Mouse (Mus musculus): ENCODE data around the gene Lrrc23.
"Not testable (repeated sequence)": the region's sequence is repeated elsewhere in the genome, so short reads cannot be mapped to it uniquely, and the experiment has no call there.

Lrrc23 gene

DNA sequence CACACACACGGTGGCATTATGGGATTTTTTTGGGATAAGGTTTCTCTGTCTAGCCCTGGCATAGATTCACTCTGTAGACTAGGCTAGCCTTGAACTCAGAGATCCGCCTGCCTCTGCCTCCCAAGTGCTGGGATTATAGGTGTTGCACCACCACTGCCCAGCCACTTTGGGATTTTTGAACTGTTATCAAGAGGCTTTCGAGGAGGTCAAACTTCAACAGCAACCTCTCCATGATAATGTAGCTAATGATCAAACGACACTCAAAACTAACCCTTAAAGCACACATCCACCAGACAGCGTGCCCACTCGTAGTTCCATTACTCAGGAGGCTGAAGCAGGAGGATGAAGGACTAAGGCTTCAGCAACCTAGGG is 28.4 kb upstream of the Lrrc23 start:
- no peak for DNase-seq (ENCODE audit: extremely low spot score)

DNA sequence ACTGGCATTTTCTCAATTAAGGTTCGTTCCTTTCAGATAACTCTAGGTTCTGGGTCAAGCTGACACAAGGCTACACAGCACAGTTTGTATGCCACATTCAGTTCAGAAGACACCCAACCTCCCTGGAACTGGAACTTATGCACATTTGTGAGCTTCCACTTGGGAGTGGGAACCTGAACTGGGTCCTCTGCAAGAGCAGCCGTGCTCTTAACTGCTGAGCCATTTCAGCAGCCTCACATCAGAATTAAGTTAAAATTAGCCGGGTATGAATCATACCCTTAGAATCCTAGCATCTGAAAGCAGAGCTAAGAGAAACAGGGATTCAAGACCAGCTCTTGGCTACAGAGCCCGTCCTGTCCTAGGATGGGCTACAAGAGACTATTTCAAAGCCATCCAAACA is 27.8 kb upstream of the Lrrc23 start:
- DNase-seq (ENCODE audit: extremely low spot score), result no peak

DNA sequence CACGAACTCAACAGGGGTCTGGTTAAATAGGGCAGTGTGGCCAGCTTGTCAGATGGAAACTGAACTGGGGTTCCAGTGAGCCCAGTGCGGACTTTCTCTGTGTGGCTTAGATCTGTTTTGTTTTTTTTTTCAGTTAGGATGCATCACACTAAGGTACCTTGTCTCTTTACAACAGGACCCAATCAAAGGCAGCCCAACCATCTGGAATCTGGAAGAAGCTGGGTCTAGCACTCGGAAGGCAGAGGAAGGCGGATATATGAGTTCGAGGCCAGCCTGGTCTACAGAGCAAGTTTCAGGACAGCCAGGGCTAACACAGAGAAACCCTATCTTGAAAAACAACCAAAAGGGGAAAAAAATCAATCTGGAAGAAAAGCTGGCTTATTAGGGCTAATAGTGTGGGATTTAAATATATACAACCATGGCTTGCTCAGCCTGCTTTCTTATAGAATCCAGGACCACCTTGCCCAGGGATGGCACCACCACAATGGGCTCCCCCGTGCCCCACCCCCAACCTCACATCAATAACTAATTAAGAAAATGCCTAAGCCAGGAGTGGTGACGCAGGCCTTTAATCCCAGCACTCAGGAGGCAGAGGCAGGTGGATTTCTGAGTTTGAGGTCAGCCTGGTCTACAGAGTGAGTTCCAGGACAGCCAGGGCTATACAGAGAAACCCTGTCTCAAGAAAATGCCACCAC is 27.1 kb upstream of the Lrrc23 start:
- no peak for DNase-seq (ENCODE audit: extremely low spot score)

DNA sequence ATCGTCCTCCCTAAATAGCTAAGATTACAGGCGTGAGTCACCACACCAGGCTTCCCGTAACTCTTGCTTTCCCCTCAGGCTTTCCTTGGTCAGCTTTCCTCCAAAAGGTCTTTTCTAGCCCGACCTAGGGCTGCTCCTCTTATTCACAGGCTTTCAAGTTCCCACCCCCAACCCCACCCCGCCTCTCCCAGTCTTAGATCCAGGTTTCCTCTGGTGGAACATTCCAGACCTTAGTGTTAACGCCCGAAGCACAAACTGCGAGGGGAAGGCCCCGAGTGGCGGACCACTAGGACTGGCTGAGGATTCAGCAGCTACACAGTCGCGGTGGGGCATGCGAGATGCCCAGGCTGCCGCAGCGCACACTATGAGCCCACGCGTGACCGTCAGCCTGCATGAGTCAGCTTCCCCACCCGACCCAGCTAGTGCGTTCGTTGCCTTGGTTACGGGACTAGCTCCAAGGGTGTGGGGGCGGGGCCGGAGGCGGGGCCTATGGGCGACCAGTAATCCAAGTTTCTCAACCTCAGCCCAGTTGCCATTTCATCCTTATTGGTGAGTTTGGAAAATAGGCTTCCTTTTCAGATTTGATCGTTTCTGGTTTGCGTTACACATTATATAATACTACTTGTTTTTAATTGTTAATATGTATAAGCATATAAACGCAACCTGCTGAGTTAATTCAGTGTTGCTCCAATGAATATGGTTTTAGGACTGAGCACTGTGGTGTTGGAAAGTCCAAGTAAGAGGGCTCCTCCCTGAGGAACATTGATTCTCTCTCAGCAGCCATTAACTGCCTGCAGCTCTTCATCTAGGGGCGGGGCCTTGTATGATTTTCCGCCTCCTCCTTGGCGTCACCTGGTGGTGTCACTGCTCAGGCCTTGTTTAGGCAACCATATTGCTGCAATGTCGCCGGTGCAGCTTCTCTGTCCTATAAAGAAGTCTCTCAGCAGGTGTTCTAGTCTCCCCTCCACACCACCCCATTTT is 26.1 kb upstream of the Lrrc23 start:
- DNase-seq (ENCODE audit: extremely low spot score), result peak; percentile 91

DNA sequence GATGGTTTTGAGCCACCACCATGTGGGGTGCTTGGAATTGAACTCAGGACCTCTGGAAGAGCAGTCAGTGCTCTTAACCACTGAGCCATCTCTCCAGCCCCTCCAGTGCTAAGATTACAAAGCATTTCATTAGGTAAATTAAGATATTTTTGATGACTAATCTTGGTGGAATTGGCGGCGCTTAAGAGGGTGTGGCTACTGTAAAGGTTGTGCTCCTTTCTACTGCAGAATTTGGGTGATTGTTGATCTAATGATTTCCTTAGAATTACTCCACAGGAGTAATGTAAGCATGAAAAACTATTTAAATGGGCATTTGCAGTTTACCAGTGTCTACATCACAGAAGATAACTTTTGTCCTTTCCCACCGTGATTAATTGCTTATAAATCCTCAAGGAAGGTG is 24.8 kb upstream of the Lrrc23 start:
- DNase-seq (ENCODE audit: extremely low spot score), result no peak

DNA sequence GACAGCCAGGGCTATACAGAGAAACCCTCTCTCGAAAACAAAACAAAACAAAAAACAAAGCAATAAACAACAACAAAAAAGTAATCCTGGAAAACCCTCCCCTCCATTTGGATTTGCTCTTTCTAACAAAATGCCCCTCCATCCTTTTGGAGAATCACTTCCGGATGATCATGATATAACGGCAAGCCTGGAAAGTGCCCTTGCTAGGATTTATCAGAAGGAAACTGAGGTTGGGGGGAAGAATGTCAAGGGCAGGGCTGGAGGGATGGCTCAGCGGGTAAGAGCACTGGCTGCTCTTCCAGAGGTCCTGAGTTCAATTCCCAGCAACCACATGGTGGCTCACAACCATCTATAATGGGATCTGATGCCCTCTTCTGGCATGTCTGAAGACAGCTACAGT is 24.2 kb upstream of the Lrrc23 start:
- DNase-seq (ENCODE audit: extremely low spot score), result not testable (repeated sequence)

DNA sequence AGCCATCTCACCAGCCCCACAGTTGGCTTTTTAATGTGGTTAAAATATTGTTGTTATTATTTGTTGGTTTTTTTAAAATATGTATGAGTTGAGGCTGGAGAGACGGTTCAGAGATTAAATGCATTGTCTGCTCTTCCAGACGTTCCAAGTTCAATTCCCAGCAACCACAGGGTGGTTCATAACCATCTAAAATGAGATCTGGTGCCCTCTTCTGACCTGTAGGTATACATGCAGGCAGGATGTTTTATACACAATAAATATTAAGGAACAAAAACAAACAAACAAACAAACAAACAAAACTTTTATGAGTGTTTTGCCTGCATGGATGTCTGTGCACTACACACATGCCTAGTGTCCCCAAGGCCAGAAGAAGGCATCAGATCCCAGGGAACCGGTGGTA is 23.5 kb upstream of the Lrrc23 start:
- DNase-seq (ENCODE audit: extremely low spot score), result no peak

DNA sequence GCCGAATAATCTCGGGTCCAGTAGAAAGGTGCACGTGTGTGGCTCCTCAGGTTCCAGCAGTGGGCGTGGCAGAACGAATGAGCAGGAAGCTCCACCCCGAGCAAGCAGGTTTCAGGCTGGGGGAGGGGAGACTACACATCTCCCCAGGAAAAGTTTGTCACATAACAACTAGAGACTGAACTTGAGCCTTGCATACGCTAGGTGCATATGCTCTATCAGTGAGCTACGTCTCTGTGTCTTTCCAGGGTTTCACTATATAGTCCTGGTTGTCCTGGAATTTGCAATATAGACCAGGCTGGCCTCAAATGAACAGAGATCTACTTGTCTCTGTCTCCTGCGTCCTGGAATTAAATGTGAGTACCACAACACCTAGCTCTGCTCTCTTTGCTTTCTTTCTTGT is 22.9 kb upstream of the Lrrc23 start:
- DNase-seq (ENCODE audit: extremely low spot score), result peak; percentile 61

DNA sequence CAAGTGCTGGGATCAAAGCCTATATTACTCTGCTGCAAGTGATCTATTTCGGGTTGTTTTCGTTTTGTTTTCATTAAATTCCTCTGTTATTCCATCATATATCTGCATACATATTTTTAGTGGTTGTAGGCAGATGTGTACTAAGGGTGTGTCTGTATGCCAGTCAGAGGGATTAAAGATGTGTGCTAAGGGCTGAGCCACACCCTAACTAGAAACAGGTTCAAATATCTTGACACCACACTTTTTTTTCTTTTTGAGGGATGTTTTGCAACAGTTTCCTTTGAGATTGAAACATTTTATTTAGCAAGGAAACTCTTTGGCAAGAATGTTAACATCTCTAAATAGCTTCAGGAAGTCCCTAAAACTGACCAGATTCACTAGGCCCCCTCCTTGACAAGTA is 16.7 kb upstream of the Lrrc23 start:
- DNase-seq (ENCODE audit: extremely low spot score), result no peak

DNA sequence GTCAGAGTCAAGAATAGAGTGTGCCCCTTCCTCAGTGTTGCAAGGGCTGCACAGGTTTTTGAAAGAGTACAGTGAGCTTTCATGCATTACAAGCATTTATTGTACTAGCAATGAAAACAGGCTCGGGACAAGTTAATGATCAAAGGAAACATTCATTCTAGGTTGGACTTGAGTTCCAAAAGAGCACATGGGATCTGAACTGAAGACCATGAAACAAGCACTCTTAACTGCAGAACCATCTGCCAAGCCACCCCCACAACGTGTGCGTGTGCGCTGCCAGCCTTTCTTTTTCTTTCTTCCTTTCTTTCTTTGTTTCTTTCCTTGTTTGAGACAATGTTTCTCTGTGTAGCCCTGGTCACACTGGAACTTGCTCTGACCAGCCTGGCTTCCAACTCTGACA is 16.3 kb upstream of the Lrrc23 start:
- no peak for DNase-seq (ENCODE audit: extremely low spot score)

DNA sequence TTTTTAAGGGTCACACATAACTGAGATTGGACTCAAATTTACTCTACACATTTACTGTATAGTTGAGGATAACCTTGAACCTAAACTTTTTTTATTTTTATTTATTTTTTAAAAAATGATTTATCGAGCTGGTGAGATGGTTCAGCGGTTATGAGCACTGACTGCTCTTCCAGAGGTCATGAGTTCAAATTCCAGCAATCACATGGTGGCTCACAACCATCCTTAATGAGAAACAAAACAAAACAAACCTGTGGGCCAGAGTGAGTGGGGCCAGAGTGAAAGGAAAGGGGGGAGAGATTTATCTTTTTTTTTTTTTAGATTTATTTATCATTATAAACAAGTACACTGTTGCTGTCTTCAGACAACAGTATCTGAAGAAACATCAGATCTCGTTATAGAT is 12.4 kb upstream of the Lrrc23 start:
- no peak for DNase-seq (ENCODE audit: extremely low spot score)

DNA sequence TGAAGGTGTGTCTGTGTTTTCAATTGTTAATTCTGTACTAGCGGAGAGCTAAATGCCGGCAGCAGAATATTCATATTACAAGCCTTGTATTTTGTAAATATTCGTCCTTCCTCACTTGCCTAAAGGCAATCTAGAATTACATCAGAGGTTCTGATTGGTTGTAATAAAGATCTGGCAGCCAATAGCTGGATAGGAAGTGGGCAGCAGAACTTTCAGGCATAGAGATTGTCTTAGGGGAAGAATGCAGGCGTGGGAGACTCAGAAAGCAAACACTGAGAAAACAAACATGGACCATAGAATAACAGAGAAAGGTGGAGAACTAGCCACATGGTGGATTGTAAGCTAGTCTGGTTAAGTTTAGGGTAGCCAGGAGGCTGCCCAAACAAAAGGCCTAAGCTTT is 10.6 kb upstream of the Lrrc23 start:
- no peak for DNase-seq (ENCODE audit: extremely low spot score)

DNA sequence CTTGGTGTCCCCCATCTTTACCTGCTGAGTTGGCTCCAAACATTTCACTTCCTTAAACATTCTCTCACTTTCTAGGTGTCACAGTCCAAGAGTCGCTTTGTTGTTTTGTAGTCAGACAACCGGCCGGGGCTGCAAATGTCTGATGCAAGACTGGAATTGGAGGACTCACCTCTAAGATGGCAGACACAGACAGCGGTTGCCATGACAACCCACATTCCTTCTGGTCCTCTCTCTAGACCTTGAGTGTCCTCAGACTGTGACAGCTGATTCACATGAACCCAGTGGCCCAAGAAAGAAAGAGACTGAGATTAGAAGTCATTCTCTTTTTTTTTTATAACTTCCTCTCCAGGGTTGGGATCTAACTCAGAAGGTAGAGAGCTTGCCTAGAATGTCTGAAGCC is 10.0 kb upstream of the Lrrc23 start:
- DNase-seq (ENCODE audit: extremely low spot score), result no peak

DNA sequence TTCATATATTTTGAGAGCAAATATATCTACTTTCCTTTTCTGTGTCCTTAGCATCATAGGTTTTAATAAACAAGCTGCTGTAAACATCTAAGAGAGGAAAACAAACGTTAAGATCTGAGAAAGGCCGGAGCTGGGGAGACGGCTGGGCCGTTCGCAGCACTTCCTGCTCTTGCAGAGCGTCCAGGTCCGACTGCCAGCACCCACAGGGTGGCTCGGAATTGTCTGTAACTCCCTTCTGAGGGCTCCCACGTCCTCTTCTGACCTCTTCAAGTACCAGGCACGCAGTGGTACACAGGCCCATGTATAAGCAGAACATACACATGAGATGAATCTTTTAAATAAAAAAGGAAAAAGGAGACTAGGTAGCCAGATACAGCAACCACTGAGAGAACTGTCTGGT is 8.2 kb upstream of the Lrrc23 start:
- DNase-seq (ENCODE audit: extremely low spot score), result no peak

DNA sequence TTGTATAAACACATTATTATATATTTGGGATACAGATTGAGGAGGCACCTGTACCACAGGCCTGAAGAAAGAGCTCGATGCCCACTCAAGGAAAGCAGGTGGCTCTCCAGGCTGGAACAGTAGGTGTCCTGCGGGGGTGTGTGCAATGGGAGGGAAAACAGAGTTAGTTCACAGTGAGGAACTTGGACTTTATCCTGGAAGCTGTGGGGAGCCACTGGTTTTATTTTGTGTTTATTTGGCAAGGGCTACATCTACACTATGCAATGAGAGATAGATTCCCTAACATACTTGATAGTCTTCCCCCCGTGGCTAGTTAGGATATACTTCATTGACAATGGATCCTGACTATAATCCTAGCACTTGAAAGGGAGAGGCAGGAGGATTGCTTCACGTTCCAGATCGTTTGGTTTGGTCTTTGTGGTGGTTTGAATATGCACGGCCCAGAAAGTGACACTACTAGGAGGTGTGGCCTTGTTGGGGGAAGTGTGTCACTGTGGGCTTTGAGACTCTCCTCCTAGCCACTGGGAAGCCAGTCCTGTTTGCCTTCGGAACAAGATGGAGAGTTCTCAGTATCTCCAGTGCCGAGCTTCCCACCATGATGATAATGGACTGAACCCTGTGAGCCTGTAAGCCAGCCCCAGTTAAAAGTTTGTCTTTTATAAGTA is 7.4 kb upstream of the Lrrc23 start:
- no peak for DNase-seq (ENCODE audit: extremely low spot score)

DNA sequence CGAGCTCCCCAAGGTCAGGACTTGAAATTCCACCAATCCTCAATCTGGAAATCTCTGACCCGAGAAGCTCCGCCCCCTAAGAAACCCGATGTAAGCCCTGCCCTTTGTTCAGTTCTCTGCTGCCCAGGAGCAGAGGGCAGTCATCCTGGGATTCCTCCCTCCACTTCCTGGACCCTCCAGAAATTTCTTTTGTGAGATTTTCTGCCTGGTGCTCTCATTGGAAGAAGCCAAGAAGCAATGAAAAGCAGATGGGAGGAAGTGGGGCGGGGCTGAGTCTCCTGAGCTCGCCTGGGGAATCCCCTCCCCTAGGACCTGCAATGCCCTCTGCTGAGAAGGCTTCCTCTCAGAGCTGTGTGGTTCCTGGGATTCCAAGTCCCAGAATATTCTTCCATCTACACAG is 2.9 kb upstream of the Lrrc23 start:
- DNase-seq (ENCODE audit: extremely low spot score), result peak; percentile 60

DNA sequence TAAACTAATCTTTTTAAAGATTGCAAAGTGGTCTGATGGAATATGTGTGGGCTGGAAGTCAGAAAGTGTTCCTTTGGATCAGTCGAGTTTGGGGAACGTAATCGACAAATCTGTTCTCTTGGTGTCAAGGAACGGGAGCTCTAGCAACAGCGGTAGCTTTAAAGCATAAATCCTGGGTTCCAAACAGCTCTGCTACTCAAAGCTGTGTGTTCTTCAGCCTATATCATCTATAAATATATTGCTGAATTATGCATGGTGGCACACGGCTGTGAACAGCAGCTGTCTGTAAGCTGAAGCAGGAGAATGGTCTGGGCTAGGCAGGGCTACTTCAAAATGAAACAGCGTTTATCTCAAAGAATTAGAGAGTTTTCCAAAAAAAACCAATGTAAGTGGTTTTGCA is 1.4 kb upstream of the Lrrc23 start:
- no peak for DNase-seq (ENCODE audit: extremely low spot score)

DNA sequence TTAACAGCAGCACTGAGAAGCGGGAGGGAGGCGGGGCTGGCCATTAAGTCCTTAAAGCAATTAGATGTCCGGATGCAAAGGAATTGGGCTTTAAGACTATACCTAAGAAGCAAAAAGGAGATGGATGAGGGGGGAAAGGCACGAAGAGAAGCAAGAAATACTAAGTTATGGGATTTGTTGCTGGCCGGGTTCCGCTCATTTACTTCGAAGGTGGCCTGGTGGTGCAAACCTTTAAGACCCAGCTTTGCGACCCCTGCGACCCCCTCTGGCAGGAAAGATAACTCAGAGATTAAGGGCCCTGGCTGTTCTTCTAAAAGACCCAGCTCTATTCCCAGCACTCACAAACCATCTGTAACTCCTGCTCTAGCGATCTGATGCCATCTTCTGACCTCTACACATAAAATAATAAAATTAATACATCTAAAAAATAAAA is 473 bp upstream of the Lrrc23 start:
- no peak for DNase-seq (ENCODE audit: extremely low spot score)

DNA sequence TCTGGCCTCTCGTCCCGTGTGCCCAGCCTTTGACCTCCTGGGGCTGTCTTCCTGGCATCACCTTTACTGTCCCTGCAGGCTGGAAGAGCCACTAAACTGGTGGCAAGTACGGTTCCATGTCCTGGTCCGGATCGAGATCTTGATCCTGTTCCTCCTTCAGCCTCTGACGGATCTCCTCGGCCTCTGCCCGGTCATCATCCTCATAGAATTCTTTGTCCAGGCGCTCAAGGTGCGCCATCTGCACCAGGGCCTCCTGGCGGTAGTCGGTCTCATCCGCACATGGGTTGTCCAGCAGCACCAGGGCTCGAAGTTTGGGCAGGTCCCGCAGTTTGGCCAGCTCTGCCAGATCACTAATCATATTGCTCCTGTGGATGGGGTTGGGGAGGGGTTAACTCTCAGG is 9.0 kb downstream of the Lrrc23 start:
- no peak for DNase-seq (ENCODE audit: extremely low spot score)

DNA sequence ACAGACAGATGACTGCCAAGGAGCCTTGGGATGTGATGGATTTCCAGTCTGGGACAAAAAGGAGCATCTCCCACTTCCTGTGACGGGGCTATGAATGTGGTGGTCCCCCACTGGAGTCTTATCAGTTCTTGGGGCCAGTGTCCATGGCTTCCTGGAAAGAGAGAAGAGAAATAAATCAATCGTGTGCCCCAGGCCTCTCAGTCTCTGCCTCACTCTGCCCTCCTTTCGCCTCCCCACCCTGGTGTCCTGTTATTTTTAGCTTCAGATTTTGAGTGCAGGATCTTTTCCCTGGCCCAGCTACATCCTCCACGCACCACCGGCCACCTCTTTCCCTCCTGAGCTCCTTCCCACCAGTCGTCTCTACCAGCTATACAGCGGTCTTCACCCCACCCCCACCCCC is 9.5 kb downstream of the Lrrc23 start:
- DNase-seq (ENCODE audit: extremely low spot score), result no peak

DNA sequence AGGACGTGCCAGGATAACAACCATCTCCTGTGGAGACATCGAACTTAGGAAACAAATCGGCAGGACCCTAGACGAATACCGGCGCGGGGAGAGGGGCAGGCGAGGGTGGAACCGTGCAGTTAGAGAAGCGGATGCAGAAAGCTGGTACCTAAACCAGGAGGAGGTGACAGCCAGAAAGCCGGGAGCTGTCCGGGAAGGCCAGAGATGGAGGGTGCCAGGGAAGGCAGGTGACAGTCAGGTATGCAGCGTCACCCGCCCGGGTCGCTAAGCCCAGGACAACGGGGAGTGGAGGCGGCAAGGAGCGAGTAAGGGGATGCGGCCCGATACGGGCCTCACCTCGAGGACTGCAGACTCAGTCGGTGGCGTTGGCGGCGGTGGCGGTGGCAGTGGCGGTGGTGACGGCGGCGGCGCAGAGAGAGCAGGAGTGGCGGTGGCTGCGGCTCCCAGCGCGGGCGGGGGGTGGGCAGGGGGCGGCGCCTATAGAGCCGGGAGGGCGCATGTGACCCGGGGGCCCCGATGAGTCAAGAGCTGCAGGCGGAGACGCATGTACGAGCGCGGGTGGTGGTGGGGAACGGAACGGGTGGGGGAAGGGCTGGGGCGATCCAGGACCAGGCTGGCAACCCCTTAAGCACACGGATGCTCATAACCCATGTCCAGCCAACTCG is 10.3 kb downstream of the Lrrc23 start, which contains the start of gene Eno2:
TSS of gene Eno2 (minus strand) at position 573 of the 665 bp plus-strand sequence.
- DNase-seq (ENCODE audit: extremely low spot score), result peak; percentile 48

DNA sequence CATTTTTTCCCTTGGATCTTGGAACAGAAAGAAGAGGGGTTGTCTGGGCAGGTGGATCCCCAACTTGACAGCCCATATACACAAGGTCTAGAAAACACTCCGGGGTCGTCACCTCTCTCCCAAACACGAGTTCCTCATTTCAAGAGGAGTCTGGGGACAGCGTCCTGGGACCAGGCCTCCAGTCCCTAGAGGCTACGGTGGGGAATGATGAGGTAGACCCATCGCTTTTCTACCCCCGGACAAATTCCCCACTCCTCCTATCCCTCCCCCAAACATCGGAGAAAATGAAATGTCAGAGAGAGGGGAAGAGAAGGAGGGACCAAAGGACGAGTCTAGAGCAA is 10.9 kb downstream of the Lrrc23 start:
- no peak for DNase-seq (ENCODE audit: extremely low spot score)
